Mouse (Mus musculus) cerebellum, postnatal 10 days (tissue): ENCODE results near the gene Lmx1b.

Experiments
- DNase-seq, 2 experiments: peaks; one replicate each; pipeline ENCODE4 v3.0.0; 2021; ENCODE audit warnings: mixed read lengths in 2 of 2

The Lmx1b gene

DNA sequence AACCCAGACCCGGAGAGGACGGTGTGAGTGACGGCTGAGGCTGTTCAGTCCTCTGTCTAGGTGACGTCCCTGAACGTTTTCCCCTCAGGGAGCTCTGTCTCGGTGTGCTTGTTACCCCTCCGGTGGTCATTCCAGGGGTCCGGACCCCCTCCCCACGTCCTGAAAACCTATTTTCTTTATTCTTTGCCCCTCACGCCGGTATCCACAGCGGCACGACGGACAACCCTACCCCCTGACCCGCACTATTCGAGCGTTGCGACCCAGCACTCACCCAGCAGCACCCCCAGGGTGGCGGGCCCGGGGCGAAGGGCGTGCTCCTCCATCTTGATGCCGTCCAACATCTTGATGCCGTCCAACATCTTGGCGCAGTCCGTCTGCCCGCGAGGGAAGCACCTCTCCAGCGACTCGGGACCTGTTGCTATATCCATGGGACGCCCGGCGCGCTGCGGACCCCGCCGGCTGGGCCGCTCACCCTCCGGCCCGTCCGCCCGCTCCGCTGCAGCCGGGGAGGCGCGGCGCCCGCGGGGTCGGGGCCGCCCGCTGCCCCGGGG, at the start of gene Lmx1b:
Lmx1b (minus strand) TSS at position 341 of the 551 bp plus-strand sequence.
- peak in 1 of 2 experiments; percentile 18 for DNase-seq

GRCm38 (mm10) chr2:33689880-33690462, 49.7 kb upstream of the Lmx1b start:
- peak; percentile 79 to 89 for DNase-seq

DNA sequence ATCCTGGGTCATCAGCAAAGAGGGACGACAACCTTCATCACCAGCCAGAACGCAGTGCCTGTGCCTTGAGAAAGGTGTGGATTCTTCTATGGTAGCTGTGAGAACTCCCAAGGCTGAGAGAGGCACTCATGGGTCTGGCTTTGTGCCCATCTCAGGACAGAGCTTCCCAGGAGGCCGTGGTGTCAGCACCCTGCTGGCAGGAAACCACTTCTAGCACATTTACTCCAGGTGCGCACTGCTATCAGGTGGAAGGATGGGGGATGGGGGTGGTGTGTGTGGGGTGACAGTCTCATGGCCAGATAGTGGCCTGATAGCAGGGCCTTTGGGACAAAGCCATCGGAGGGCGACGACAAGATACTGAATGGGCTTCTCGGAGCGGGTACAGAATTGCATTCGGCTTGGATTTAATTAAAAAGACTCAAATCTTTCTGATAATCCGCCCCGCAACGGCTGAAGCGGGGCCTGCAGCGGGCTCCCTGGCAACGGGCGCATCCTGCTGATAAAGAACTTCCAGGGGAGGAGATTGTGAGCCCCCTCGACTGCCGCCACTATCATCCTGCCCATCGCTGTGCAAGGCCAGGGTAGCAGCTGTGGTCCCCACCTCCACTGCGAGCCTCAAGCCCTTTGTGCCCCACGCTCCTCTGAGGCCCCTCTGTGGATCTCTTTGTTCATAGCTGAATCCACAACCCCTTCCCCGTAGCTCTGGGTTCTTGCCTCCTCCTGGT, 49.0 kb upstream of the Lmx1b start:
- no peak for DNase-seq

GRCm38 (mm10) chr2:33683594-33683993, 43.3 kb upstream of the Lmx1b start:
- DNase-seq: peak in 1 of 2 experiments; percentile 47

DNA sequence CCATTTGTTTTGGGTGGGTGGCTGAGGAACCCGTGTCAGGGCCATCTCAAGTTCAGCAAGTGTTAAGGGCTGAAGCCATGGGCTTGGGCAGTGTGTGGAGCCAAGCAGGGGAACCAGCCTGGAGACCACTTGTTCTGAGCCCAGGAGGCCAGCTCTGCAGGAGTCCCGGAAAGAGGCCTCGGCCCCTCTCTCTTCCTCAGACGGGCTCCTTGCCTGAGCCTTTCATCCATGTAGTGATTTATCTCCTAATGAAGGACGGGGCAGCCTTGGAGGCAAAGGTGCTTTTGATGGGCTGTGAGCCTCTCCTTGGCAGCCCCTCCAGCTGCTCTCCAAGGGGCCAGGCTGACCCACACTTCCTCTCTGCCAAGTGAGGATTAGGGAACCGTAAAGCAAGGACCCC, 42.8 kb upstream of the Lmx1b start:
- DNase-seq: no peak

DNA sequence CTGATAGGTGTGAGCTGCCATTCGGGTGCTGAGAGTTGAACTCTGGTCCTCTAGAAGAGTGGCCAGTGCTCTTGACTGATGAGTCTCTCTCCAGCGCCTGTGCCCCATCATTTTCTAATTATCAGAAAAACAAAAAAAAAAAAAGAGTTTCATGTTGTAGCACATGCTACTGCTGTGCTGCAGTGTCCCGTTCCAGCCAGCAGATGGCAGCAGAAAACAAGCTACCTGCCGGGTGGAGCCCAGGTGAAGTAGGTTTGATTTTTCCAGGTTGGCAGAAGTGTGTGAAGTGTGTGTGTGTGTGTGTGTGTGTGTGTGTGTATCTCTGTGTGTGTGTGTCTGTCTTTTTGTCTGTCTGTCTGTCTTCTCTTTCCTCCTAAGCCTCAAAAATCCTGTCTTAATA, 41.9 kb upstream of the Lmx1b start:
- DNase-seq: peak; percentile 91 to 94

GRCm38 (mm10) chr2:33678950-33679654, 38.8 kb upstream of the Lmx1b start:
- no peak for DNase-seq

DNA sequence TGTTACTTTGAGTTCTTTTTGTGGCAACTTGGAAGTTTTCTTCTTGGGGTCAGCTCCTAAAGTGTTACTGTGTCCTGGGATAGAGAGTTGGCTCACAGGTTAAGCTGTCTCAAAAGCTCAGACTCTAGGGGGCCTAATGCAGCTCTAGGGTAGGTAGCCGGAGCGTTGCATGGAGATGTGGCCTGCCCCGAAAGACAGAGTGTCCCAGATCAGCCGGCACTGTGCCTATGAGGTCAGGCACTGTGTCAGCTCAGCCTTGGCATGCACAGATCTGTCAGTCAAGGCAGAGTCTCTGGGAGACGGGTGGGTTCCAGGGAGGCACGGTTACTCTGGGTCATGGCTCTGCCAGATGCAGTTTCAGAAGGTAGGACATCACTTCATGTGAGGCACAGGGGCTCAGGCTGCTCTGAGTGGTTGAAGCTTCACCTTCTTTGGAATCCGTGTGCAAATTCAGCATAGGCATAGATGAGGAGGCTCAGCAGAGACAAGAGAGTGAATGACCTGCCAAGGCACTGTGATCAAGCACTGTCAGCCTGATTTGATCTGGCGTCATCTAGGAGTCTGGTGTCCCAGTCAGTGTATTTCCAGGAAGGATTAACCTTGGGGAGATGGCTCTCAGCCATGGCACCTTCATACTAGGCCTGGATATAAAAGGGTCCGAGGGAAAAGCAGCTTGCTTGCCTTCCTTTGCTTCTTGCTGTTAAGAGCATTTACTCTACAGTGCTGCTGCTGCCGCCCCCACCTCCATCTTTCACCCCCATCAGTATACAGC, 32.6 kb upstream of the Lmx1b start:
- peak in 1 of 2 experiments; percentile 38 for DNase-seq

- DNase-seq: no peak
These were observed 28.4 kb upstream of the Lmx1b start for GRCm38 (mm10) chr2:33668741-33669140.

DNA sequence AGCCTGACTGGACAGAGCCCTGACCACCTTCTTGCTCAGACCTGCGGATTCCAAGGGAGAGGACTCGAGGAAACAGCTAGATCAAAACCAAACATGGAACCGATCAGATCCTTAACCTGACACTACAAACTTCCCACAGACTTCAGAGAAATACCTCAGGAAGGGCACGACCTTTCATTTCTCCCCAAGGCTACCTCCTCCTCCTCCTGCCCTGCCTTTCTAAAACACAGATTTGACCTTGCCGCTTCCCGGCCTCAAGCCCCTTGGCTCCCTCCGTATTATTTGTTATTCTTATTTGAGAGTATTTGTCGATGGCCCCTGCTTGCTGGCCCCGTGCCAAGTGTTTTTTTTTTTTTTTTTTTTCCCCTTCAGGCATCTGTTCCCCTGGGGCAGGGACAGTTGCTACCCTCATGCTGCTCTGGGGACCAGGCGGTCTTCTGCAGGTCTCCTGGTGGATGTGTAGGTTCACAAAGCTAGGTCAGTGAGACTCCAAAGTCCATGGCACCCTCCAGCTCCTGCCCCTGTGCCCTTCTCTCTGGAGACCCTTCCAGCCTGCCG, 26.2 kb upstream of the Lmx1b start:
- DNase-seq: no peak

GRCm38 (mm10) chr2:33665363-33666058, 25.2 kb upstream of the Lmx1b start:
- peak in 1 of 2 experiments; percentile 56 for DNase-seq

GRCm38 (mm10) chr2:33664661-33665060, 24.4 kb upstream of the Lmx1b start:
- no peak for DNase-seq

DNA sequence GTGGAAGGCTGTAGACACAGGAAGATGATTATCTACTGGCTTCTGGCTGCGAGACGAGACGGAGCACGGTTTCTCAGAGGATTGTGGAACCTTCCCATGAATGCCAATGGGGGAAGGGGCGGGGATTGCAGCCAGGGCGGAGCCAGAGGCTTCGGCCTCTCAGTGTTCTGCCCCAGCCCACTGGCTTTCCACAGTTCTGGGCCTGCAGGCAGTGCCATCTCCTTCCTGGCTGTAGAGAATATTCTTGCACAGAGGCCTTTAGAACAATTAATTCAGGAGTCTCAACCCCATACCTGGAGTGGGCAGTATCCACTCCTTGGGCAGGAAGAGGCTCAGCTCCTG, 18.9 kb upstream of the Lmx1b start:
- DNase-seq: peak in 1 of 2 experiments; percentile 66

- DNase-seq: no peak
These were observed 18.4 kb upstream of the Lmx1b start for GRCm38 (mm10) chr2:33658602-33659287.

- no peak for DNase-seq
These were observed 12.3 kb upstream of the Lmx1b start for GRCm38 (mm10) chr2:33652517-33653198.

GRCm38 (mm10) chr2:33649371-33649770, 9.1 kb upstream of the Lmx1b start:
- no peak for DNase-seq

- DNase-seq: no peak
These were observed 8.6 kb upstream of the Lmx1b start for GRCm38 (mm10) chr2:33648894-33649293.

DNA sequence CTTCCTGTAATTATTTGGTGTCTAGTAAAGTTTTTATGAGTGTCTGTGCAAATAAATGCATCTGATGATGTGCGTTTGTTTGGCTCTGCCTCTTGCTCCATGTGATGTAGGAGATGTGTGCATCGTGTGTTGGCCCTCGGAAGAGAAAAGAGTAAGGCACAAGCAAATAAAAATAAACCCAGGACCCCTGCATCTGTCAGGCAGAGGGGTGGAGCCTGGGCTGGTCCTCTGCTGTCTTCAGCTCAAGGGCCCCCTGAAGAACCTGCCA, 5.9 kb upstream of the Lmx1b start:
- DNase-seq: no peak

DNA sequence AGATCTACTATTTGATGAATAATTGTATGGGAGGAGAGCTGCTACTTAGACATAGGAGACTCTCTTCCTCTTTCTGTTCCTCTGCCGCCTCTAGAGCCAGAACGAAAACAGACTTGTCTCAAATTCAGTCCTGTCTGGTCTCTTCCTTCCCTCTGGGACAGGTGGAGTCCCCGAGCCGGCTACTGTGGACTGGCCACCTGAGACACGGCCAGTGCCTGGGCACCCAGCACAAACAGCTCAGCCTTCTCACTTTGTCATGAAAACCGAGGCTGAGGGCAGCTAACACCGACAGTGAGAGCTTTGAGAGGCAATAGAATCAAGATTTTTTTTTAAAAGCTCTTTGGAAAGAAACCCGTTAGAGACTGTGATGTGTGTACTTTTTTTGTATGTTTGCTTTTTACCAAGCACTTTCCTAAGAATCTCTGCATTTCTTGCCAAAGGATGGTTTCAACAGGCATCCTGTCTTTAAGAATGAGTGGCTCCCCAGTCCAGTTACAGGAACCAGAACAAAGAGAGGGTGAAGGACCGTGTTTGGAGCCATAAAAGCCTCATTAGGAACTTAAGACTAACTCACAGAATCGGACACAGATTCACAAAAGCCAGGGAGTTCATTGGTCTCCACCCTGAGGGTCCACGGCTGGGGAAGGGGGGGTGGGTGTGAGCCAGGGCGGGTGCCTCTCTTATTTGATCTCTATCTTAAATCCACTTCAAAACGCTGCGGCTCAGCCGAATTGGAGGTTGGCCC, 5.4 kb upstream of the Lmx1b start:
- DNase-seq: peak in 1 of 2 experiments; percentile 18
